Mouse (Mus musculus): ENCODE data around the gene Matn4.

The Matn4 gene

GRCm38 (mm10) chr2:164405060-164405459 lies at the start of gene Matn4:
Matn4 (minus strand) TSS chr2:164405160.
- no peak for DNase-seq

- DNase-seq, result no peak
Observed at GRCm38 (mm10) chr2:164453887-164454500, 49.0 kb upstream of the Matn4 start.

- no peak for DNase-seq
Observed at GRCm38 (mm10) chr2:164453047-164453757, 48.2 kb upstream of the Matn4 start.

- DNase-seq, result no peak
Observed at GRCm38 (mm10) chr2:164452000-164452676, 47.2 kb upstream of the Matn4 start.

- no peak for DNase-seq
Observed at GRCm38 (mm10) chr2:164449341-164450042, 44.5 kb upstream of the Matn4 start.

GRCm38 (mm10) chr2:164448921-164449320 lies 44.0 kb upstream of the Matn4 start:
- DNase-seq, result no peak

GRCm38 (mm10) chr2:164448140-164448539 lies 43.2 kb upstream of the Matn4 start:
- no peak for DNase-seq

- DNase-seq, result no peak
Observed at GRCm38 (mm10) chr2:164446086-164446469, 41.1 kb upstream of the Matn4 start.

- no peak for DNase-seq
Observed at GRCm38 (mm10) chr2:164445399-164446085, 40.6 kb upstream of the Matn4 start.

- DNase-seq, result no peak
Observed at GRCm38 (mm10) chr2:164444701-164445100, 39.7 kb upstream of the Matn4 start.

GRCm38 (mm10) chr2:164443460-164444000 lies 38.6 kb upstream of the Matn4 start, which contains the start of gene Sdc4:
Sdc4 (minus strand) TSS chr2:164443887.
- DNase-seq, result no peak

- peak; percentile 60 for DNase-seq
Observed at GRCm38 (mm10) chr2:164443051-164443437, 38.1 kb upstream of the Matn4 start.

GRCm38 (mm10) chr2:164442315-164443050 lies 37.5 kb upstream of the Matn4 start:
- no peak for DNase-seq

GRCm38 (mm10) chr2:164441731-164442130 lies 36.8 kb upstream of the Matn4 start:
- DNase-seq, result no peak

GRCm38 (mm10) chr2:164441155-164441554 lies 36.2 kb upstream of the Matn4 start:
- DNase-seq, result peak; percentile 68

GRCm38 (mm10) chr2:164440314-164440713 lies 35.4 kb upstream of the Matn4 start:
- no peak for DNase-seq

- DNase-seq, result no peak
Observed at GRCm38 (mm10) chr2:164439001-164439421, 34.1 kb upstream of the Matn4 start.

GRCm38 (mm10) chr2:164438257-164438656 lies 33.3 kb upstream of the Matn4 start:
- DNase-seq, result no peak

- DNase-seq, result no peak
Observed at GRCm38 (mm10) chr2:164437710-164438109, 32.8 kb upstream of the Matn4 start.

- no peak for DNase-seq
Observed at GRCm38 (mm10) chr2:164436961-164437360, 32.0 kb upstream of the Matn4 start.

- no peak for DNase-seq
Observed at GRCm38 (mm10) chr2:164436215-164436913, 31.4 kb upstream of the Matn4 start.

All from thymus, postnatal 25 days (tissue).